ENCODE assay signal across 9 mouse cellular contexts in genomic region chr14:56398001-56398400, GRCm38 (mm10). TPM values are rescaled to one million over a fixed set of nuclear protein-coding genes. Genes with fewer than 3 reads are reported as not detected.
DNase-seq lines count a peak whose midpoint lies in the region; ATAC-seq and TF ChIP-seq lines count a peak whose summit lies in the region.
"Had no signal": no experiment of that assay in that cellular context is flagged by ENCODE, and none has a peak within 500 bp of the region (broad histone marks: within the 10 kb centered on the region; RNA-seq: fewer than 3 reads in every experiment).

No protein-coding gene starts in this region.

- TF ChIP-seq EP300 in MEL (IDR thresholded peaks at IDR 0.05; ENCODE audit: low read depth in 1 of 2, low read length in 2 of 2) = no peak

- H3K4me1 ChIP-seq in kidney, adult 2 months (ENCODE audit: control insufficient read depth, insufficient read depth, low read length) = no peaks in the 10 kb centered on the region
- H3K4me1 ChIP-seq in MEL (ENCODE audit: control insufficient read depth in 1 of 2, insufficient read depth in 2 of 2, low read length in 2 of 2) = no peaks in the 10 kb centered on the region
- H3K4me1 ChIP-seq: embryonic facial prominence, embryonic 15.5 days had no signal

- no peaks in the 10 kb centered on the region for H3K36me3 ChIP-seq in kidney, adult 2 months (ENCODE audit: control insufficient read depth, insufficient read depth, low read length)
- peaks cover 0 to 5% of the 10 kb centered on the region in 2 experiments; a peak in 2 of 4 replicates for H3K36me3 ChIP-seq in MEL (ENCODE audit: control insufficient read depth in 1 of 2, insufficient read depth in 2 of 2, low read length in 2 of 2)
- H3K36me3 ChIP-seq: embryonic facial prominence, embryonic 15.5 days had no signal

- peak; percentile 78 for TF ChIP-seq RAD21 in MEL (IDR thresholded peaks at IDR 0.05; ENCODE audit: low read depth, low read length)

- no peak for TF ChIP-seq POLR2A in kidney, adult 2 months (IDR thresholded peaks at IDR 0.05; ENCODE audit: low read depth, low read length)
- TF ChIP-seq POLR2A in MEL (IDR thresholded peaks at IDR 0.05; ENCODE audit: control insufficient read depth in 1 of 2, insufficient read depth in 1 of 2, low read depth in 1 of 2, low read length in 2 of 2, poor library complexity in 1 of 2) = no peak

- no peaks in the 10 kb centered on the region for H3K27me3 ChIP-seq in kidney, adult 2 months (replicated peaks; ENCODE audit: control insufficient read depth, insufficient read depth, low read length)
- peaks cover 2% of the 10 kb centered on the region in 2 experiments; a peak in 3 of 4 replicates for H3K27me3 ChIP-seq in MEL (ENCODE audit: control insufficient read depth in 1 of 2, insufficient read depth in 2 of 2, low read length in 2 of 2)
- H3K27me3 ChIP-seq: embryonic facial prominence, embryonic 15.5 days had no signal

- peaks cover 3% of the 10 kb centered on the region for H3K79me2 ChIP-seq in MEL (ENCODE audit: control insufficient read depth, insufficient read depth, low read length, poor library complexity)

- no peak overlapping the region for H3K9ac ChIP-seq in MEL (ENCODE audit: control insufficient read depth, low read depth, low read length, poor library complexity, severe bottlenecking)
- H3K9ac ChIP-seq: embryonic facial prominence, embryonic 15.5 days had no signal

- peak; percentile 59; the same call in 1 of the 2 replicates for ATAC-seq in megakaryocyte-erythroid progenitor cell, adult 5-6 weeks (replicated peaks; ENCODE audit: low FRiP score, low TSS enrichment, poor library complexity, severe bottlenecking)

- no peak overlapping the region for H3K4me3 ChIP-seq in kidney, adult 2 months (ENCODE audit: insufficient read depth, low read depth, low read length)
- H3K4me3 ChIP-seq in MEL (ENCODE audit: control insufficient read depth in 1 of 2, insufficient read depth in 1 of 2, low read depth in 2 of 2, low read length in 2 of 2) = no peak overlapping the region
- H3K4me3 ChIP-seq: embryonic facial prominence, embryonic 15.5 days had no signal

- H3K27ac ChIP-seq in kidney, adult 2 months (ENCODE audit: insufficient read depth, low read depth, low read length) = no peak overlapping the region
- H3K27ac ChIP-seq in MEL (ENCODE audit: control insufficient read depth, low read depth, low read length) = no peak overlapping the region
- H3K27ac ChIP-seq: embryonic facial prominence, embryonic 15.5 days had no signal

- no peaks in the 10 kb centered on the region for H3K9me3 ChIP-seq in MEL (replicated peaks; ENCODE audit: insufficient read depth, low read length)
- H3K9me3 ChIP-seq: embryonic facial prominence, embryonic 15.5 days had no signal

- DNase-seq in kidney, adult 2 months = peak; percentile 50
- no peak for DNase-seq in kidney, adult 11 months
- DNase-seq in A20 (ENCODE audit: low read depth, low spot score) = peak; percentile 59
- DNase-seq in MEL (ENCODE audit: low read depth, low spot score) = peak; percentile 71
- DNase-seq in embryo, embryonic 9.5 days (ENCODE audit: extremely low spot score) = peak; percentile 33
- DNase-seq in spleen, postnatal 14 days (ENCODE audit: low spot score in 2 of 2) = no peak

- peak; percentile 61 for TF ChIP-seq CTCF in kidney, adult 2 months (conservative IDR thresholded peaks at IDR 0.05; ENCODE audit: insufficient read depth, insufficient read length, low read depth, low read length)
- TF ChIP-seq CTCF in MEL (IDR thresholded peaks at IDR 0.05 in 2 of 3, conservative IDR thresholded peaks at IDR 0.05 in 1 of 3; ENCODE audit: control insufficient read depth in 1 of 3, insufficient read depth in 1 of 3, low read depth in 2 of 3, low read length in 3 of 3, poor library complexity in 1 of 3, severe bottlenecking in 1 of 3) = peak; percentile 24 to 93 (median 29); a peak in 4 of 6 replicates

TF ChIP-seq in MEL, 35 proteins besides CTCF, POLR2A, EP300 and RAD21:
- TF ChIP-seq JUND (IDR thresholded peaks at IDR 0.05; ENCODE audit: low read depth, low read length) = no peak
- TF ChIP-seq ZC3H11A (IDR thresholded peaks at IDR 0.05; ENCODE audit: low read depth, low read length) = peak; percentile 36; the same call in 1 of the 2 replicates
- TF ChIP-seq SMC3 (IDR thresholded peaks at IDR 0.05; ENCODE audit: low read depth, low read length) = peak; percentile 76

RNA-seq across cellular contexts. Expression of gene Rnf17, which starts 4.4 kb away (rescaled TPM):
- polyA plus RNA-seq in kidney, adult 2 months (2012; rRNA removed) = 0.05 TPM in 1 of 2 replicates, not detected in the other
- 46.4 and 49.8 TPM in 2 replicates for total RNA-seq in MEL (2012; rRNA removed)
- 100 to 1,000 TPM in 1 of 2 experiments, 10 to 100 TPM in 1; 37.0 to 183 TPM for polyA plus RNA-seq in MEL (2012; ENCODE audit: insufficient read depth in 1 of 2, insufficient read length in 2 of 2, low read depth in 1 of 2, low replicate concordance in 2 of 2, missing spikeins in 1 of 2)
- 19.2 and 19.5 TPM in 2 replicates for total RNA-seq in megakaryocyte-erythroid progenitor cell, adult 5-6 weeks (2014; fragmentation: Nextera tagmentation)
- total RNA-seq in megakaryocyte-erythroid progenitor cell, adult 5-6 weeks (2017) = 2.8 and 5.8 TPM in 2 replicates

RNA-seq across cellular contexts. Expression of gene Atp12a, which starts 33.1 kb away (rescaled TPM):
- polyA plus RNA-seq in kidney, adult 2 months (2012; rRNA removed) = 0.22 and 0.25 TPM in 2 replicates
- total RNA-seq in MEL (2012; rRNA removed) = not detected in 2 replicates
- not detected for polyA plus RNA-seq in MEL (2012; ENCODE audit: insufficient read depth in 1 of 2, insufficient read length in 2 of 2, low read depth in 1 of 2, low replicate concordance in 2 of 2, missing spikeins in 1 of 2)
- not detected in 2 replicates for total RNA-seq in megakaryocyte-erythroid progenitor cell, adult 5-6 weeks (2014; fragmentation: Nextera tagmentation)
- not detected in 2 replicates for total RNA-seq in megakaryocyte-erythroid progenitor cell, adult 5-6 weeks (2017)
- polyA plus RNA-seq: liver, embryonic 16.5 days had no signal

Comparison
In these comparisons a context has a peak if more than half of its experiments do, and no peak if none do; other contexts are left out.
1. DNase-seq: peak in kidney, adult 2 months (single experiment), A20 (single experiment), MEL (single experiment) and embryo, embryonic 9.5 days (single experiment); none in kidney, adult 11 months (single experiment) and spleen, postnatal 14 days (0 of 2).